Mouse (Mus musculus) macrophage (primary cell): ENCODE data around the gene Pard3b. TPM values are rescaled to one million over a fixed set of nuclear protein-coding genes. Genes with fewer than 3 reads are reported as not detected.

Source experiments
- H3K27ac ChIP-seq: fragments of 350-480 bp; formaldehyde crosslinking; 2 replicates; pipeline ENCODE4 v1.9.0; 2021
- H3K36me3 ChIP-seq: fragments of 350-480 bp; formaldehyde crosslinking; 2 replicates; pipeline ENCODE4 v1.9.0; 2021; ENCODE audit errors: inconsistent target
- H3K4me3 ChIP-seq: fragments of 350-480 bp; formaldehyde crosslinking; 2 replicates; pipeline ENCODE4 v1.9.0; 2021; ENCODE audit errors: inconsistent target
- H3K79me2 ChIP-seq: fragments of 350-480 bp; formaldehyde crosslinking; 2 replicates; pipeline ENCODE4 v1.9.0; 2021; ENCODE audit errors: inconsistent target
- WGBS: methylation state at CpG from one replicate; pipeline ENCODE4 v1.1.7; 2026; ENCODE audit warnings: inconsistent platforms; ENCODE audit not compliant: missing documents; 5-methylcytosine and 5-hydroxymethylcytosine counted together
- polyA plus RNA-seq: library from polyadenylated mRNA; stranded (reverse); fragments of 250-400 nt; gene quantifications from 3 replicates; pipeline ENCODE4 v1.2.4, GENCODE M21; 2018; ENCODE audit warnings: inconsistent platforms

The Pard3b gene
- polyA plus RNA-seq, 1 experiment from 2014 or later = 0.11 TPM

- Histone ChIP-seq H3K4me3 (no peak overlapping the region), H3K27ac (no peak overlapping the region), H3K36me3 (no peaks in the 10 kb centered on the region), H3K79me2 (no peaks in the 10 kb centered on the region)
- 66% methylated on average over 6 of the region's 6 CpGs for WGBS
Observed at GRCm38 (mm10) chr1:62414521-62414920, 775.9 kb downstream of the Pard3b start.

GRCm38 (mm10) chr1:62416627-62417374, 778.2 kb downstream of the Pard3b start:
- no peaks in the 10 kb centered on the region for H3K79me2 ChIP-seq
- no peaks in the 10 kb centered on the region for H3K36me3 ChIP-seq
- WGBS = 91% methylated on average over 10 of the region's 10 CpGs
- no peak overlapping the region for H3K27ac ChIP-seq
- H3K4me3 ChIP-seq = no peak overlapping the region

- no peak overlapping the region for H3K4me3 ChIP-seq
- no peaks in the 10 kb centered on the region for H3K79me2 ChIP-seq
- 74% methylated on average over 7 of the region's 10 CpGs for WGBS
- no peak overlapping the region for H3K27ac ChIP-seq
- H3K36me3 ChIP-seq = no peaks in the 10 kb centered on the region
Observed at GRCm38 (mm10) chr1:62422896-62423650, 784.4 kb downstream of the Pard3b start.

GRCm38 (mm10) chr1:62425369-62425768, 786.7 kb downstream of the Pard3b start:
- Histone ChIP-seq H3K79me2 (no peaks in the 10 kb centered on the region), H3K4me3 (no peak overlapping the region), H3K27ac (no peak overlapping the region), H3K36me3 (no peaks in the 10 kb centered on the region)
- WGBS = 95% methylated on average over 2 of the region's 2 CpGs

- Histone ChIP-seq H3K79me2 (no peaks in the 10 kb centered on the region), H3K27ac (no peak overlapping the region), H3K4me3 (no peak overlapping the region), H3K36me3 (no peaks in the 10 kb centered on the region)
- 93% methylated on average over 6 of the region's 6 CpGs for WGBS
Observed at GRCm38 (mm10) chr1:62428736-62429135, 790.1 kb downstream of the Pard3b start.

GRCm38 (mm10) chr1:62429333-62430182, 790.9 kb downstream of the Pard3b start:
- H3K27ac ChIP-seq = no peak overlapping the region
- H3K36me3 ChIP-seq = no peaks in the 10 kb centered on the region
- 91% methylated on average over 17 of the region's 17 CpGs for WGBS
- H3K4me3 ChIP-seq = no peak overlapping the region
- no peaks in the 10 kb centered on the region for H3K79me2 ChIP-seq

- Histone ChIP-seq H3K4me3 (no peak overlapping the region), H3K79me2 (no peaks in the 10 kb centered on the region), H3K27ac (no peak overlapping the region), H3K36me3 (no peaks in the 10 kb centered on the region)
- WGBS = 92% methylated on average over 6 of the region's 6 CpGs
Observed at GRCm38 (mm10) chr1:62431054-62431453, 792.4 kb downstream of the Pard3b start.

- no peaks in the 10 kb centered on the region for H3K36me3 ChIP-seq
- H3K27ac ChIP-seq = no peak overlapping the region
- WGBS = 92% methylated on average over 5 of the region's 5 CpGs
- H3K79me2 ChIP-seq = no peaks in the 10 kb centered on the region
- H3K4me3 ChIP-seq = no peak overlapping the region
Observed at GRCm38 (mm10) chr1:62433891-62434290, 795.3 kb downstream of the Pard3b start.

- Histone ChIP-seq H3K4me3 (no peak overlapping the region), H3K27ac (no peak overlapping the region), H3K36me3 (no peaks in the 10 kb centered on the region), H3K79me2 (no peaks in the 10 kb centered on the region)
- 87% methylated on average over 8 of the region's 9 CpGs for WGBS
Observed at GRCm38 (mm10) chr1:62435844-62436243, 797.2 kb downstream of the Pard3b start.

- no peak overlapping the region for H3K4me3 ChIP-seq
- WGBS = 91% methylated on average over 3 of the region's 3 CpGs
- H3K36me3 ChIP-seq = no peaks in the 10 kb centered on the region
- H3K27ac ChIP-seq = no peak overlapping the region
- H3K79me2 ChIP-seq = no peaks in the 10 kb centered on the region
Observed at GRCm38 (mm10) chr1:62436304-62436703, 797.7 kb downstream of the Pard3b start.

- no peaks in the 10 kb centered on the region for H3K79me2 ChIP-seq
- H3K27ac ChIP-seq = no peak overlapping the region
- WGBS = 70% methylated on average over 3 of the region's 3 CpGs
- H3K4me3 ChIP-seq = no peak overlapping the region
- no peaks in the 10 kb centered on the region for H3K36me3 ChIP-seq
Observed at GRCm38 (mm10) chr1:62437493-62437892, 798.9 kb downstream of the Pard3b start.

- WGBS = 94% methylated on average over 3 of the region's 3 CpGs
- H3K4me3 ChIP-seq = no peak overlapping the region
Observed at GRCm38 (mm10) chr1:62444406-62444805, 805.8 kb downstream of the Pard3b start.

GRCm38 (mm10) chr1:62446818-62447217, 808.2 kb downstream of the Pard3b start:
- H3K27ac ChIP-seq = no peak overlapping the region

More at GRCm38 (mm10) chr1:62444406-62444805, 805.8 kb downstream of the Pard3b start:
- no peak overlapping the region for H3K27ac ChIP-seq
- no peaks in the 10 kb centered on the region for H3K36me3 ChIP-seq
- no peaks in the 10 kb centered on the region for H3K79me2 ChIP-seq

GRCm38 (mm10) chr1:62449193-62449875, 810.7 kb downstream of the Pard3b start:
- Histone ChIP-seq H3K27ac (no peak overlapping the region), H3K36me3 (no peaks in the 10 kb centered on the region), H3K4me3 (no peak overlapping the region), H3K79me2 (no peaks in the 10 kb centered on the region)
- 64% methylated on average over 7 of the region's 7 CpGs for WGBS

More at GRCm38 (mm10) chr1:62446818-62447217, 808.2 kb downstream of the Pard3b start:
- Histone ChIP-seq H3K36me3 (no peaks in the 10 kb centered on the region), H3K4me3 (no peak overlapping the region), H3K79me2 (no peaks in the 10 kb centered on the region)
- WGBS = 61% methylated on average over 1 of the region's 1 CpGs
